Mouse (Mus musculus): ENCODE results near the gene Sept12. TPM values are rescaled to one million over a fixed set of nuclear protein-coding genes. Genes with fewer than 3 reads are reported as not detected.

Sept12 gene
- polyA plus RNA-seq, 1 experiment from 2014 or later = not detected

- Histone ChIP-seq H3K36me3 (peaks cover 14% of the 10 kb centered on the region; the same call in 1 of the 2 replicates), H3K9me3 (no peaks in the 10 kb centered on the region), H3K27me3 (no peaks in the 10 kb centered on the region), H3K4me2 (no peak overlapping the region), H3K9ac (no peak overlapping the region), H3K27ac (replicated peaks) (no peak overlapping the region), H3K4me1 (replicated peaks) (peaks cover 11% of the 10 kb centered on the region), H3K4me3 (no peak overlapping the region)
- no peak for ATAC-seq (ENCODE audit: low read depth)
- WGBS = 90% methylated on average over 5 of the region's 5 CpGs
Observed at GRCm38 (mm10) chr16:4969055-4969843, 28.4 kb downstream of the Sept12 start.

GRCm38 (mm10) chr16:4968426-4968825 lies 29.2 kb downstream of the Sept12 start:
- WGBS = 76% methylated on average over 3 of the region's 3 CpGs
- Histone ChIP-seq H3K9me3 (no peaks in the 10 kb centered on the region), H3K4me2 (no peak overlapping the region), H3K27ac (replicated peaks) (no peak overlapping the region), H3K9ac (no peak overlapping the region), H3K4me3 (no peak overlapping the region), H3K27me3 (no peaks in the 10 kb centered on the region), H3K4me1 (replicated peaks) (peaks cover 12% of the 10 kb centered on the region), H3K36me3 (peaks cover 14% of the 10 kb centered on the region; the same call in 1 of the 2 replicates)
- ATAC-seq (ENCODE audit: low read depth) = no peak

DNA sequence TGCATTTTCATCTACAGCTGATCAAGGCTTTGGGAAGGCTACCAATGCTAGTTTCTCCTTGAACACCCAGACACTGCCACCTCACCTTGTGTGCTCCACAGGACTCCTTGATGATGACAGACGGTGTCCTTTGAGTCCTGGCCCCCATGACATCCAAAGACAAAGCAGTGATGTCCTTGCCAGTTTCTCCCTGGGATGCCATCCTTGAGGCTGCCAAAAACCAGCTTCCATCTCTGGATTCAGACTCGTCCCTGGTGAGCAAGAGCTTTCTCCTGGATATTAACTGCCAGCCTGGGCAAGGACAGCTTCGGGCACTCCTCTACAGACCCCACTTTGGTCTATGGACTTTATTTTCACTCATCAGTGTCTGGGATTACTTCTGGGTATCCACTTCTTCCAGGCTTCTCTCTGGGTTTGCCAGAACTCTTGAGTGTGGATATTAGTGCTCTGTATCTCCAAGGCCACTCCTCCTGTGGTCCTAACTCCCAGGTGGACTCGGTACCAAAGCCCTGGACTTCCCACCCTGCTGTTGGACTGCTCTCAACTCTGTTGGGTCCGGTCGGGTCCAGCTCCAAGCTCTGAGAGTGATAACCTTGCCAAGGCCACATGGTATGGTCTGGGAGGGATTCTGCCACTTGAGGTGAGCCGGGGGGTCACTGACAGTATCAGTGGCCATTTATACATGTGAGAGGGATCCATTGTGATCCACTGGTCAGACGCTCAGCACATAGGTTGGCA lies 32.1 kb downstream of the Sept12 start:
- Histone ChIP-seq H3K36me3 (0 out of 2 replicates have a peak, but pooled peaks cover 6% of the 10 kb centered on the region), H3K4me3 (peak overlapping the region; percentile 66; the same call in 1 of the 2 replicates), H3K4me2 (peak overlapping the region; percentile 89), H3K9ac (no peak overlapping the region; the same call in 1 of the 2 replicates), H3K27me3 (no peaks in the 10 kb centered on the region), H3K9me3 (no peaks in the 10 kb centered on the region), H3K27ac (replicated peaks) (no peak overlapping the region), H3K4me1 (replicated peaks) (peaks cover 29% of the 10 kb centered on the region)
- WGBS = 93% methylated on average over 8 of the region's 8 CpGs
- no peak for ATAC-seq (ENCODE audit: low read depth)

DNA sequence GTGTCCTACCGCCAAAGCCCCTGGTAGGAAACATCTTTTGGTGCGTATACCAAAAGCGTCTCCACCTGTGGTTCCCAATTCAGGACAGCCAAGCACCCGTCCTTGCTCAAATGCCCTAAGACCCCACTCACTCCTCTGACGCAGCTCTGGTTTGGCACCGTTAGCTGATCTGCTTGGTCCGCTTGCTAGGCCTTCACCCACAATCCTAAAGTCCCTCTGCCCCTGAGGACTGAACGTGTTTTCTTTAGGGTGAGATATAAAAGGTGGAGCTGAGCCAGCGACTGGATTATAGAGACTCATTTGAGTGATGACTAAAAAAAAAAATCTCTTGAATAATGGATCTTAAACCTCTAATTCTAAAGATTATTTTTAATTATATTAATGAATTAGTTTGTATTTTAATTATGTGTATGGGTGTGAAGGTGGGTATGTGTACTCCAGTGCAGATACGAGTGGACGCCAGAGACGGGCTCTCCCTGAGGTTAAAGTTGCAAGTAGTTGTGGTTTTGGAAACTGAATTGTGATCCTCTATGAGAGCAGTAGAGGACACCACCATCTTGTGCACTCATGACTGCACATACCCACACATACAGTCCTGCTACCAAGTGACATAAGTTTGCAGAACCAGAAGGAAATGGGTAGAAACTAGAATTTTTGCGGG lies 32.8 kb downstream of the Sept12 start:
- Histone ChIP-seq H3K27me3 (no peaks in the 10 kb centered on the region), H3K27ac (replicated peaks) (peak overlapping the region; percentile 84), H3K4me3 (peak overlapping the region; percentile 66), H3K9ac (peak overlapping the region; percentile 83), H3K4me2 (peak overlapping the region; percentile 89), H3K4me1 (replicated peaks) (peaks cover 29% of the 10 kb centered on the region), H3K9me3 (no peaks in the 10 kb centered on the region), H3K36me3 (peaks cover 12% of the 10 kb centered on the region; the same call in 1 of the 2 replicates)
- ATAC-seq (ENCODE audit: low read depth) = peak; percentile 27
- WGBS = 22% methylated on average over 13 of the region's 13 CpGs

DNA sequence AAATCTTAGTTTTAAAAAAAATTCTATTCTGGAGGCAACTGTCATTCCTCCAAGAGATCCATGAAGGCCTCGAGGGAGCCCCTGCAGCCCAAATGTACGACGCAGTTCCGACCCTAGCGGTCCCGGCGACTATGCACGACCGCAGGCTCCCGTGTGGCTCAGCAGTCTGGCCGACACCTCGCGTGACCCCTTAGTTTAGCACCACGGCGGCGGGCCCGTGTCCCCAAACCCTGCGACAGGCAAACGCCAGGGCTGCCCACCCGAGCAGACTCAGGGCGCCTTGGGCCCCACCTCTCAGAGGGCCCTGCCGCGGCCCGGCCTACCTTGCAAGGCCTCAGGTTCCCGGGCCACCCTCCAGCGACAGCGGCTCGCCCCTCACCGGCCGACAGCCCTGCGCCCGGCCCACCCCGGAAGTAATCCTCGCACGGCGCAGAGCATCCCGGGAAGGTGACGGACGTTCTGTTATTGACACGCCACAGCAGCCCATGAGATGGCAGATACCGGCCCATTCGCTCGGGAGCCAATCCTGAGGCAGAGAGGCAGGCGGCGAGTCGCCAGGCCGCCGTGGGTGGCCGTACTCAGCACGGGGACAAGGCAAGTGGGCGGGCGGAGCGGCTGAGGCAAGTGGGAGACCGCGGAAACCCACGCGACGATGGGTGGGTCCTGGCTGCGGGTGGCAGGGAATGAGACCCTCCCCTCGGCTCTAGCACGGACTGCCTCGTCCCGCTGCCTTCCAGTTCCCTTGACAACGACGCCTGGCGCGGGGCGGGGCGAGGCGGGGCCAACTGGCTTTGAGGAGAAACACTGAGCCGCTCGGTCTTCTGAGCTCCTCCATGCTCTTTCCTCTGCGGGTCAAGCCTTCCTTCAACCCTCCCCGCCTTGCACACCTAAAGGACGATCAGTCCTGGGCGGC lies 33.6 kb downstream of the Sept12 start, which contains the start of gene Anks3:
Anks3 (minus strand) TSS at position 409 of the 913 bp plus-strand sequence.
- Histone ChIP-seq H3K4me3 (peak within 1 kb of the TSS; percentile 66), H3K27me3 (no peaks in the 10 kb centered on the region), H3K27ac (replicated peaks) (peak within 1 kb of the TSS; percentile 84), H3K36me3 (peaks cover 7% of the 10 kb centered on the region; the same call in 1 of the 2 replicates), H3K9me3 (no peaks in the 10 kb centered on the region), H3K4me2 (peak within 1 kb of the TSS; percentile 89), H3K9ac (peak within 1 kb of the TSS; percentile 83), H3K4me1 (replicated peaks) (peaks cover 29% of the 10 kb centered on the region)
- peak; percentile 99 for ATAC-seq (ENCODE audit: low read depth)
- WGBS = under 1% methylated on average over 72 of the region's 76 CpGs

DNA sequence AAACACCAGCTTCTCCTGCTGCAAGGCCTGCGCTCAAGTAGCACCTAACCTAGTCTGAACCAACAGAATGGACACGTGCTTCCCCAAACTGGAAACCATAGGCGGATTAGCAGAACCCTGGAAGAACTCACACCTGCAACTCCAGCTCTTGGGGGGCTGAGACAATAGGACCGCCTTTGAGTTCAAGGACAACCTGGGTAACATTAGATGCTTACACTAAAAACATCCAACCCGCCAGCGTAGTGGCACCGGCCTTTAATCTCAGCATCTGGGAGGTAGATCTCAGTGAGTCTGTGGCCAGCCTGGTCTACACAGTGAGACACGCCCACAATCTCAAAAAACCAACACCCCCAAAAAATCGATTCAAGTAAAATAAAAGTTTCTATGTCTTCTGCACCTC lies 34.3 kb downstream of the Sept12 start:
- Histone ChIP-seq H3K9ac (peak overlapping the region; percentile 83), H3K4me2 (peak overlapping the region; percentile 89), H3K27me3 (no peaks in the 10 kb centered on the region), H3K4me3 (peak overlapping the region; percentile 66), H3K4me1 (replicated peaks) (peaks cover 29% of the 10 kb centered on the region), H3K9me3 (no peaks in the 10 kb centered on the region), H3K27ac (replicated peaks) (no peak overlapping the region), H3K36me3 (peaks cover 6% of the 10 kb centered on the region; the same call in 1 of the 2 replicates)
- WGBS = 49% methylated on average over 9 of the region's 9 CpGs
- no peak for ATAC-seq (ENCODE audit: low read depth)

DNA sequence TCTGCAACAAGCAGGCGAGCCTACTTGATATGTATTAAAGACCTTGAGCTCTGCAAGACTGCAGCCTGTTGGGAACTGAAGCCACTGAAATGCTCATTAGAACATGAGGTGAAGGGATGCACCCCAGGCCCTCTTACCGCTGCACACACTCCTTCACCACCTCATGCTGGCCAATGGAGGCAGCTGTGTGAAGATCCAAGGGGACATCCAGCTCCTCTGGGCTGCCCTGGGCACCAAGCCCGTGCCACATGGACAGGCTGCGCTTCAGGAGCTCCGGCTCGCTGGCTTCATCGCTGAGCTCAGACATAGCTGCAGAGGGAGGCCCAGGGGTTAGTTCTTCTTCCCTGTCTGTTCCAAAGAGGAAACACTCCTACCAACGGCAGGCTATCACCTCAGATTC lies 37.4 kb downstream of the Sept12 start:
- no peak overlapping the region for H3K4me2 ChIP-seq
- H3K9me3 ChIP-seq = no peaks in the 10 kb centered on the region
- H3K27me3 ChIP-seq = no peaks in the 10 kb centered on the region
- 88% methylated on average over 8 of the region's 8 CpGs for WGBS
- no peak overlapping the region for H3K4me3 ChIP-seq
- H3K9ac ChIP-seq = no peak overlapping the region; the same call in 1 of the 2 replicates
- no peak for ATAC-seq (ENCODE audit: low read depth)
- H3K27ac ChIP-seq (replicated peaks) = no peak overlapping the region
- peaks cover 22% of the 10 kb centered on the region for H3K4me1 ChIP-seq (replicated peaks)
- peaks cover 35% of the 10 kb centered on the region for H3K36me3 ChIP-seq

DNA sequence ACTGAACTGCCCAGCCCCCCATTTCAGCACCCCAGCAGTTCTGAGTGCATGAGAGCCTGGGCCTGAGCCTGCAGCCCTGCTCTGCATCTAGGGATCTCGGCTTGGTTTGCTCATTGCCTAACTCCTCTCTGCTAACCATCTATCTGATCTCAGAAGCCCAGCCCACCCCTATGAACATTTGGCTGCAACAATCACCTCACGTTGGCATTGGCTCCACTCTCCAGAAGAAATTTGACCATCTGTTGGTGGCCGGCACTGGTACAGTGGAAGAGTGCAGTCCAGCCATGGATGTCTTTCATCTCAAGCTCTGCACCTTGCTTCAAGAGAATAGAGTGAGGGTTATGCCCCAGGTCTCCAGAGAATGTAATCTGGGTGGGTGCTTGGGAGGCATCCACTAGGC lies 40.2 kb downstream of the Sept12 start:
- H3K27ac ChIP-seq (replicated peaks) = no peak overlapping the region
- H3K9me3 ChIP-seq = no peaks in the 10 kb centered on the region
- 87% methylated on average over 3 of the region's 3 CpGs for WGBS
- no peak overlapping the region for H3K4me2 ChIP-seq
- ATAC-seq (ENCODE audit: low read depth) = no peak
- peaks cover 7% of the 10 kb centered on the region for H3K4me1 ChIP-seq (replicated peaks)
- peaks cover 64% of the 10 kb centered on the region for H3K36me3 ChIP-seq
- no peaks in the 10 kb centered on the region for H3K27me3 ChIP-seq
- no peak overlapping the region for H3K4me3 ChIP-seq
- H3K9ac ChIP-seq = no peak overlapping the region

DNA sequence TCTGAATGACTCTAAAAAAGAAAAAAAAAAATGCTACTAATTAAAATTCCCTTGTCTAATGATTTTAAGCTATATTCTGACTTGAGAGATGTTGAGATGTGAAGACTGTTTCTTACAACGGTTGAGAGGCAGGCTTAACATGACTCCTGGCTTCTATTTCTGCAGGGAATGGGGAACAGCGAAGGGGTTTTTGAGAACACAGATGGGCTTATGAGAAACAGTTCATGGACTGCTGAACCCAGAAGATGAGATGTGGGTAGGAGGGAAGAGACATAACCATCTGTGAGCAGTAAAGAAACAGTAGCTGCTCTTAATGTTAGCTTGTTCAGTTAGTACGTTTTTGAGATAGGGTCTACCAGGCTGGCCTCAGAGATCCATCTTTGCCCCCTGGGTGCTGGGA lies 41.0 kb downstream of the Sept12 start:
- Histone ChIP-seq H3K9me3 (no peaks in the 10 kb centered on the region), H3K9ac (no peak overlapping the region), H3K36me3 (peaks cover 71% of the 10 kb centered on the region), H3K27ac (replicated peaks) (no peak overlapping the region), H3K4me2 (no peak overlapping the region), H3K4me3 (no peak overlapping the region), H3K27me3 (no peaks in the 10 kb centered on the region), H3K4me1 (replicated peaks) (no peaks in the 10 kb centered on the region)
- no peak for ATAC-seq (ENCODE audit: low read depth)
- WGBS = 92% methylated on average over 3 of the region's 3 CpGs

- Histone ChIP-seq H3K4me1 (replicated peaks) (no peaks in the 10 kb centered on the region), H3K9ac (no peak overlapping the region), H3K9me3 (no peaks in the 10 kb centered on the region), H3K27me3 (no peaks in the 10 kb centered on the region), H3K4me2 (no peak overlapping the region), H3K36me3 (peaks cover 90% of the 10 kb centered on the region), H3K27ac (replicated peaks) (no peak overlapping the region), H3K4me3 (no peak overlapping the region)
- 69% methylated on average over 4 of the region's 4 CpGs for WGBS
- ATAC-seq (ENCODE audit: low read depth) = no peak
Observed at GRCm38 (mm10) chr16:4947378-4947777, 50.3 kb downstream of the Sept12 start.

DNA sequence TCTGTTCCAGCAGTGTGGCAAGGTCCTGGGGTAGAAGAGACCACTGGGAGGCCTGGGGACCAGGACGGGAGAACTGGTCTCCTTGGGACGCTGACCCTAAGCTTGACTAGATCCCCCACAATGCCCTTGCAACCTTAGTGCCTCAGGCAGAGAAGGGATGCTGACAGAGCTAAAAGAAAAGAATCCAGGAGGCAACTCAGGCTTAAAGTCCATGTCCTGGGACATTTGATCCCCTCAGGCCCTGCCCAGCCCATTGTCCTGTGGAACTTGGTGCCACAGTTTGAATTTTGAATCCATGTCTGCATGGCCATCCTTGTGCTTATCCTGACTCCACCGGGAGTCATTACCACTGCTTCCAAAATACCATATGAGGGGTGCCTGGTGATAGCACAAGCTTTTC lies 51.5 kb downstream of the Sept12 start:
- no peak for ATAC-seq (ENCODE audit: low read depth)
- no peaks in the 10 kb centered on the region for H3K9me3 ChIP-seq
- WGBS = 87% methylated on average over 3 of the region's 3 CpGs
- no peak overlapping the region for H3K9ac ChIP-seq
- H3K4me1 ChIP-seq (replicated peaks) = no peaks in the 10 kb centered on the region
- peaks cover 91% of the 10 kb centered on the region for H3K36me3 ChIP-seq
- H3K4me2 ChIP-seq = no peak overlapping the region
- H3K27ac ChIP-seq (replicated peaks) = no peak overlapping the region
- no peaks in the 10 kb centered on the region for H3K27me3 ChIP-seq
- H3K4me3 ChIP-seq = no peak overlapping the region
